Mouse (Mus musculus) ES-Bruce4 (cell line): ENCODE data around the gene Slc9a3r1. TPM values are rescaled to one million over a fixed set of nuclear protein-coding genes. Genes with fewer than 3 reads are reported as not detected.

Experiments
- H3K27ac ChIP-seq: 2 replicates; pipeline ENCODE4 v1.5.1; 2012; ENCODE audit warnings: low read length, inconsistent platforms; ENCODE audit not compliant: insufficient read depth
- H3K27me3 ChIP-seq: 2 replicates; pipeline ENCODE4 v1.6.1; 2012; ENCODE audit warnings: mild to moderate bottlenecking, low read length, inconsistent platforms; ENCODE audit not compliant: control insufficient read depth, poor library complexity, insufficient read depth, severe bottlenecking
- H3K36me3 ChIP-seq: 2 replicates; pipeline ENCODE4 v1.6.1; 2012; ENCODE audit warnings: inconsistent platforms, mild to moderate bottlenecking, low read length, moderate library complexity; ENCODE audit not compliant: control insufficient read depth, poor library complexity, insufficient read depth, severe bottlenecking
- H3K4me1 ChIP-seq: one replicate; pipeline ENCODE4 v1.8.1; 2011; ENCODE audit warnings: low read length; ENCODE audit not compliant: control insufficient read depth, insufficient read depth
- H3K4me3 ChIP-seq: 2 replicates; pipeline ENCODE4 v1.5.1; 2011; ENCODE audit warnings: low read depth, mild to moderate bottlenecking, low read length
- H3K9ac ChIP-seq: 2 replicates; pipeline ENCODE4 v1.6.1; 2012; ENCODE audit warnings: low read depth, mild to moderate bottlenecking, inconsistent platforms; ENCODE audit not compliant: poor library complexity, severe bottlenecking
- H3K9me3 ChIP-seq: replicated peaks from 2 replicates; pipeline ENCODE4 v1.6.1; 2012; ENCODE audit warnings: mild to moderate bottlenecking, low read length, inconsistent platforms; ENCODE audit not compliant: control insufficient read depth, poor library complexity, insufficient read depth, severe bottlenecking
- CTCF ChIP-seq: IDR thresholded peaks from one replicate; pipeline ENCODE4 v1.8.1; 2011; ENCODE audit warnings: low read depth, low read length
- EP300 ChIP-seq: IDR thresholded peaks from 2 replicates; pipeline ENCODE4 v1.6.1; 2011; ENCODE audit warnings: low read depth, low read length; ENCODE audit not compliant: insufficient read depth
- POLR2A ChIP-seq: IDR thresholded peaks from one replicate; pipeline ENCODE4 v1.8.1; 2011; ENCODE audit warnings: low read length; ENCODE audit not compliant: insufficient read depth
- polyA plus RNA-seq: library from polyadenylated mRNA; stranded (reverse); fragments of >200 nt; gene quantifications from 2 replicates; pipeline ENCODE4 v1.2.4, GENCODE M21; 2011; ENCODE audit warnings: low read depth; ENCODE audit not compliant: missing spikeins, insufficient read depth, insufficient read length

The Slc9a3r1 gene
- polyA plus RNA-seq, 1 experiment = 73.2 TPM

DNA sequence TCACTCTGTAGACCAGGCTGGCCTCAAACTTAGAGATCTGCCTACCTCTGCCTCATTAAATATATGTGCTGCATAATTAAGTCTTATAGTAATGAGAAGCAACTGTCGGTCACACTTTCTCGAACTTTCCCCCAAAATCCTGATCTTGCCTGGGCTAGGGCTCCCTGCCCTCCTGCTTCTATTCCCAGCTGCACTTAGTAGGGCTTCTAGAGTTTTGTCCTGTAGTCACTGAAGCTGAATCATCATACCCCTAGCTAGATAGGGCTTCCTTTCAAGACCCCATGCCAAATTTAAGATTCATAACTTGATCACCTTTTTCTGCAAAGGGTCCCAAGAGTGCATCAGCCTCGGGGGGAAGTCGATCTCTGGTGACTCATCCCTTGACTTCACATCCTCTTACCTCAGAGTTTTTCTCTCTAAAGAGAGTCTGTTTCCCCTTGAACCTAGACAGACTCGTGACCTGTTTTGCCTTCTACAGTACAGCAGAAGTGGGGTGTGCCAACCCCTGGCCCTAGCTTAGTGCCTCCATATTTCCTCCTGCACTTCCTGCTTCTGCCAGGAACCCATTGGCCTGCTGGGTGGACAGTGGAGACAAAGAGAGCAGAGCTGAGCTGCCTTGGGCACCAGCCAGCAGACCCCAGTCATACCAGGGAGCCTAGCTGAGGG, 24.4 kb upstream of the Slc9a3r1 start:
- Histone ChIP-seq H3K27ac (no peak overlapping the region), H3K36me3 (no peaks in the 10 kb centered on the region), H3K27me3 (no peaks in the 10 kb centered on the region), H3K9ac (no peak overlapping the region), H3K4me1 (no peaks in the 10 kb centered on the region), H3K9me3 (no peaks in the 10 kb centered on the region), H3K4me3 (no peak overlapping the region)
- TF ChIP-seq POLR2A = no peak
- TF ChIP-seq EP300 = no peak
- no peak for TF ChIP-seq CTCF

DNA sequence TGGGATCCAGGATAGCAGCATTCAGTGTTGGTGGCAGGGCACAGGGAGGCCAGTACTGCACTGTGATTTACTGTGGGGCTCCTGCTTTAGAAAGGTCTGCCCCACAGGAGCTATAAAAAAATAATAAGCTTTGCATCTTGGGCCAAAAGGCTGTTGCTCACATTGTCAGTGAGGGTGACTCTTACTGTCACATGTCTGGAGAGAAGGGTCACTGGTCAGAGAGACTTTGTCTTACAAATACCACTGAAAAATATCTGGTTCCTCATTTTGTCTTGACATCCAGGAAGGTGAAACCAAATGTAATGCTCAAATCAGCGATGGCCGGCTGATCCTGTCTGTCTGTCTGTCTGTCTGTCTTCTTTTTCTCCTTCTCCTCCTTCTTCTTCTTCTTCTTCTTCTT, 21.2 kb upstream of the Slc9a3r1 start:
- no peaks in the 10 kb centered on the region for H3K27me3 ChIP-seq
- no peaks in the 10 kb centered on the region for H3K9me3 ChIP-seq
- TF ChIP-seq POLR2A (no peak), CTCF (no peak)
- H3K4me3 ChIP-seq = no peak overlapping the region
- H3K27ac ChIP-seq = no peak overlapping the region
- H3K36me3 ChIP-seq = no peaks in the 10 kb centered on the region
- H3K4me1 ChIP-seq = no peaks in the 10 kb centered on the region
- H3K9ac ChIP-seq = no peak overlapping the region

DNA sequence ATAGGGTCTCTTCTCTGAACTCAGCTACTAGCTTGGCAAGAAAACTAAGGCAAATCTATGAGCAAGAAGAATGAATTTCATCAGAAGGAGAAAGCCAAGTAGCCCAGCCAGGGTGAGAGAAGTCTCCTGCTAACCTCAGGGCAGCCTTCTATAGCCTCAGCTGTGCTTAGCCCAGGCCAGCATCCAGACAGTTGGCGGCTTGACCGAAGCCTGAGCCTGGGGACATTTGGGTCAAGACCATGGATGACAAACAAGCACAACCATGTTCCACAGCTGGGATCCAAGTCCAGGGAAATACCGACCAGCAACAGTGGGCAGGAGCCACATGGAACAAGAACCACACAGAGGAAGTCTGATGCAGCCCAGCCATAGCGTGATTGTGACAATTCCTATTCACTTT, 15.3 kb upstream of the Slc9a3r1 start:
- no peak overlapping the region for H3K27ac ChIP-seq
- no peaks in the 10 kb centered on the region for H3K4me1 ChIP-seq
- H3K4me3 ChIP-seq = no peak overlapping the region
- TF ChIP-seq CTCF = no peak
- TF ChIP-seq POLR2A = no peak
- no peak for TF ChIP-seq EP300
- H3K9ac ChIP-seq = no peak overlapping the region
- no peaks in the 10 kb centered on the region for H3K27me3 ChIP-seq
- no peaks in the 10 kb centered on the region for H3K9me3 ChIP-seq
- no peaks in the 10 kb centered on the region for H3K36me3 ChIP-seq

DNA sequence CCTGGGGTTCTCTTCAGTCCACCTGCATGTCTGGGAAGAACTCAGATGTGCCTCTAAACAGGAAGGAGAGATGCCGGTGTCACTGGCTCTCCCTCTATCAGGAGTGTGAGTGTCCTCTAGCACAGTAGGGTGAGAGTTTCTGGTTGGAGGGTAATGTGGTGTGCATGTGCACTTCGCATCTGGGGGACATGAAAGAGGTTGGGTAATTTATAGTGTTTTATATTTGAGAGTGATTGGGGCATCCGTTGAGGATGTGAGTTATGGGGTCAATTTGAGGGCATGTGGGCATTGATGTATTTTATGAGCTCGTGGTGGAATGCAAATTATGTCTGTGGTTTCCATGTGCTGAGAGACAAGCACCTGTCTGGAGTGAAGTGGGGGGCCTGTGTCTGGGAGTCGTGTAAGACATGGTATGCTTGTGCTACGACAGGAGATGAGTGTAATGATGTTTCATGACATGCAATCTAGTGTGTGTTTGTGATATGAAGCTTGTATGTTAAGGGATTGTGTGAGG, 12.3 kb upstream of the Slc9a3r1 start:
- Histone ChIP-seq H3K36me3 (no peaks in the 10 kb centered on the region), H3K4me3 (no peak overlapping the region), H3K9me3 (no peaks in the 10 kb centered on the region), H3K9ac (no peak overlapping the region), H3K27ac (no peak overlapping the region), H3K4me1 (no peaks in the 10 kb centered on the region), H3K27me3 (no peaks in the 10 kb centered on the region)
- TF ChIP-seq EP300 (no peak), CTCF (no peak), POLR2A (no peak)

DNA sequence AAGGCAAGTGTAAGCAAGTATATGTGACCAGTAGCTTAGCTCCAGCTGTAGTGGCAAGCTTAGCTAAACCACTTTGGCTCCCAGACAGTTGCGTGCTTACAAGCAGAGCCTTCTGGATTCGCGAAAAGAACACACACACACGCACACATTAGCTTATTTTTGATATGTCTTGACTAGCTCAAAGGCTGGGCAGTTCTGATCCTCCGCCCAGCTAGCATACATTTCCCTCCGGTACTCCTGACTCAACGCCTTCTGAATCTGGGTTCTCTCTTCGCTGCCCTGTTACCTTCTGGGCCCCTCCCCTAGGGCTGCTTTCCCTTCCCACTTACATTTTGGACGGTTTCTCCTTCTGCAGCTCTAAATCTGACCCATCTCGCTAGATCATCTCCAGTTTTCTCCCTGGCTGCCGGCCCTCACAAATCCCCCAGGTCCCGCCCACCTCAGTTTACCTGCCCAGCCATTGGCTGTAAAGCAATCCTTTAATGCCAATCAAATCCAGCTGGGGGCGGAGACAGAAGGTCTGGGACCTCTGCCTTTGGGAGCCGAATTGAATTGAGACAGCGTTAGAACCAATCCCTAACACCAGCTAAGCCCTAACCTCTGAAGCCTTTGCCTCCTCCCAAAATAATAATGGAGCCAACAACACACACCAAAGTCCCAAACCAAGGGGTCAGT, 11.2 kb upstream of the Slc9a3r1 start:
- Histone ChIP-seq H3K4me1 (no peaks in the 10 kb centered on the region), H3K27me3 (no peaks in the 10 kb centered on the region), H3K36me3 (no peaks in the 10 kb centered on the region), H3K27ac (no peak overlapping the region), H3K9ac (peak overlapping the region; percentile 73), H3K9me3 (no peaks in the 10 kb centered on the region), H3K4me3 (peak overlapping the region; percentile 89)
- TF ChIP-seq CTCF (no peak), POLR2A (no peak), EP300 (no peak)

DNA sequence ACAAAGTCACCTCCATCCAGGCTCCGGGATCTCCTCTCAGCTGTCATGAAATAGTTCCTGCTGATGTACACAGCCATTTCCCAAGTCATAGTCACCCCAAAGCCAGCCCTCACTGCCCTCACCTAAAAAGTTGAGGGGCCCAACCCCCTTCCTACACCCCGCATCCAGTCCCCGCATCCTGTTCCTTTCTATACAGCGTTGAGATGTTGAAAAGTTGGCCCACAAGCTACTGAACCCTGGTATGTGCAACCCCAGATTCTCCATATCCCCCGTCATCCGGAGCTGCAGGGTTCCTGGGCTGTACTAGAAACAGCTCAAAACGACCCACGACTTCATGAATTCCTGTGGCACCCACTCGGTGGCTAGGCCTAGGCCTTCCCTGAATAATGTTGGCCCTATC, 10.1 kb upstream of the Slc9a3r1 start:
- Histone ChIP-seq H3K27ac (no peak overlapping the region), H3K36me3 (no peaks in the 10 kb centered on the region), H3K27me3 (no peaks in the 10 kb centered on the region), H3K9ac (no peak overlapping the region), H3K9me3 (no peaks in the 10 kb centered on the region), H3K4me1 (no peaks in the 10 kb centered on the region), H3K4me3 (no peak overlapping the region)
- TF ChIP-seq CTCF (no peak), POLR2A (no peak), EP300 (no peak)
